In the genomic region with DNA sequence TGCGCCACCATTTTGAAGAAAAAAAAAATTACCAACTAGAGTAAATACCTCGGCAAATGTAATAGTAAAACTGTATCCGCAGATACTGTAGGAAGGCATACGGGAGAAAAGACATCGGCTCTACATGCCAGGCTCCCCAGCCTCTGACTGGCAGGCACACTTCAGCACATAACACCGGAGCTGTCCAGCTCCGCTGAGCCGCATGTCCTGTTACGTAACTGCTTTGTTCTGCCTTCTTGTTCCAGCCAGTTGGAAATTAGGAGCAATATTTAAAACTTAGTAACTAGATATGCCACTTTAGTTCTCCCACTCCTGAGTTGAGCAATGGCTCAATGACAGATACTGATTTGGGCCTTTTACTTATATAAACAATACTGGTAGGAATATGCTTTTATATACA, we compare ENCODE assay signal across 23 mouse cellular contexts. TPM values are rescaled to one million over a fixed set of nuclear protein-coding genes. Genes with fewer than 3 reads are reported as not detected.
DNase-seq lines count a peak whose midpoint lies in the region; ATAC-seq and TF ChIP-seq lines count a peak whose summit lies in the region.
"Had no signal": no experiment of that assay in that cellular context is flagged by ENCODE, and none has a peak within 500 bp of the region (broad histone marks: within the 10 kb centered on the region; RNA-seq: fewer than 3 reads in every experiment).

No protein-coding gene starts in this region.

- H3ac ChIP-seq in myocyte (ENCODE audit: control insufficient read depth, insufficient read length): no peak overlapping the region

- no peaks in the 10 kb centered on the region for H3K27me3 ChIP-seq in heart, embryonic 12.5 days (replicated peaks)
- no peaks in the 10 kb centered on the region for H3K27me3 ChIP-seq in lung, embryonic 14.5 days (ENCODE audit: insufficient read depth, low read length)
- H3K27me3 ChIP-seq in myocyte (ENCODE audit: control insufficient read depth, insufficient read depth, insufficient read length): no peaks in the 10 kb centered on the region
- H3K27me3 ChIP-seq: embryonic facial prominence, embryonic 12.5 days; forebrain, embryonic 12.5 days; heart, embryonic 15.5 days; hindbrain, embryonic 13.5 days; Patski had no signal

- TF ChIP-seq CTCF in lung, embryonic 14.5 days (IDR thresholded peaks at IDR 0.05; ENCODE audit: low read depth): no peak
- no peak for TF ChIP-seq CTCF in lung, adult 2 months (IDR thresholded peaks at IDR 0.05; ENCODE audit: insufficient read depth, low read length)

- H3K36me3 ChIP-seq in heart, embryonic 12.5 days: no peaks in the 10 kb centered on the region
- no peaks in the 10 kb centered on the region for H3K36me3 ChIP-seq in lung, embryonic 14.5 days (ENCODE audit: insufficient read depth)
- H3K36me3 ChIP-seq in myocyte (ENCODE audit: control insufficient read depth, insufficient read depth): no peaks in the 10 kb centered on the region
- H3K36me3 ChIP-seq: embryonic facial prominence, embryonic 12.5 days; forebrain, embryonic 12.5 days; heart, embryonic 15.5 days; hindbrain, embryonic 13.5 days had no signal

- TF ChIP-seq POLR2A in lung, adult 2 months (IDR thresholded peaks at IDR 0.05; ENCODE audit: borderline replicate concordance, extremely low read depth, low read depth, low read length): no peak
- no peak for TF ChIP-seq POLR2A in myocyte (IDR thresholded peaks at IDR 0.05; ENCODE audit: insufficient read length, low read depth)

- no peak for ATAC-seq in heart, embryonic 12.5 days (ENCODE audit: insufficient number of reproducible peaks, low FRiP score)
- ATAC-seq in lung, embryonic 14.5 days (ENCODE audit: insufficient read depth): no peak
- ATAC-seq: activated CD4-positive, CD25-positive, alpha-beta regulatory T cell, adult 4 months; forebrain, embryonic 16.5 days; hindbrain, postnatal 0 days; Patski had no signal

- H3K9ac ChIP-seq in heart, embryonic 12.5 days: no peak overlapping the region
- H3K9ac ChIP-seq in lung, embryonic 14.5 days: no peak overlapping the region
- H3K9ac ChIP-seq: embryonic facial prominence, embryonic 12.5 days; forebrain, embryonic 12.5 days; heart, embryonic 15.5 days; hindbrain, embryonic 13.5 days had no signal

- H3K79me2 ChIP-seq in myocyte (ENCODE audit: control insufficient read depth, insufficient read depth): no peaks in the 10 kb centered on the region

- DNase-seq in heart, adult 11 months: peak; percentile 93
- DNase-seq in lung, embryonic 14.5 days: peak; percentile 51
- DNase-seq in lung, adult 2 months: no peak
- DNase-seq in NIH3T3 (ENCODE audit: low read depth): peak; percentile 62
- DNase-seq in gastrocnemius, adult 18-20 months (ENCODE audit: low spot score): no peak
- DNase-seq: adrenal gland, adult 2 months; adrenal gland, postnatal 25 days; cerebellum, adult 8-10 months; cerebellum, postnatal 14 days; embryo, embryonic 11 days; gastrocnemius, postnatal 14 days; heart, postnatal 14 days had no signal

- no peak overlapping the region for H3K4me2 ChIP-seq in heart, embryonic 12.5 days
- H3K4me2 ChIP-seq in lung, embryonic 14.5 days: no peak overlapping the region
- no peak overlapping the region for H3K4me2 ChIP-seq in myocyte (ENCODE audit: low read depth)
- H3K4me2 ChIP-seq: embryonic facial prominence, embryonic 12.5 days; forebrain, embryonic 12.5 days; heart, embryonic 15.5 days; hindbrain, embryonic 13.5 days had no signal

- no peak overlapping the region for H3K4me3 ChIP-seq in heart, embryonic 12.5 days
- H3K4me3 ChIP-seq in lung, embryonic 14.5 days (ENCODE audit: low read depth, low read length): no peak overlapping the region
- H3K4me3 ChIP-seq in lung, adult 2 months (replicated peaks; ENCODE audit: extremely low read depth, low read depth, low read length): no peak overlapping the region
- H3K4me3 ChIP-seq in myocyte: no peak overlapping the region
- H3K4me3 ChIP-seq: embryonic facial prominence, embryonic 12.5 days; forebrain, embryonic 12.5 days; heart, embryonic 10.5 days; heart, embryonic 15.5 days; hindbrain, embryonic 13.5 days had no signal

- no peak overlapping the region for H3K27ac ChIP-seq in heart, embryonic 12.5 days (ENCODE audit: poor library complexity, severe bottlenecking)
- no peak overlapping the region for H3K27ac ChIP-seq in lung, embryonic 14.5 days (ENCODE audit: low read depth)
- H3K27ac ChIP-seq: embryonic facial prominence, embryonic 12.5 days; forebrain, embryonic 12.5 days; heart, embryonic 10.5 days; heart, embryonic 15.5 days; hindbrain, embryonic 13.5 days; hindbrain, postnatal 0 days had no signal

- H3K4me1 ChIP-seq in heart, embryonic 12.5 days (replicated peaks): 0 out of 2 replicates have a peak, but pooled peaks cover 3% of the 10 kb centered on the region
- no peaks in the 10 kb centered on the region for H3K4me1 ChIP-seq in lung, embryonic 14.5 days (ENCODE audit: insufficient read depth)
- no peaks in the 10 kb centered on the region for H3K4me1 ChIP-seq in lung, adult 2 months (ENCODE audit: control insufficient read depth, insufficient read depth, low read length)
- H3K4me1 ChIP-seq: embryonic facial prominence, embryonic 12.5 days; forebrain, embryonic 12.5 days; hindbrain, embryonic 13.5 days had no signal

- 81% methylated on average over 9 of the region's 9 CpGs for WGBS in heart, embryonic 12.5 days
- WGBS in lung, embryonic 14.5 days: 77% methylated on average over 9 of the region's 9 CpGs
- 72% methylated on average over 9 of the region's 9 CpGs for WGBS in lung, adult 2 months

- peaks cover 3% of the 10 kb centered on the region for H3K9me3 ChIP-seq in heart, embryonic 12.5 days (replicated peaks)
- no peaks in the 10 kb centered on the region for H3K9me3 ChIP-seq in lung, embryonic 14.5 days (ENCODE audit: low read depth, low read length)
- H3K9me3 ChIP-seq: embryonic facial prominence, embryonic 12.5 days; heart, embryonic 10.5 days; heart, embryonic 15.5 days; hindbrain, embryonic 13.5 days had no signal

TF ChIP-seq in myocyte, 11 proteins besides CTCF, POLR2A, EP300 and RAD21:
- no peak for TF ChIP-seq MYOG (IDR thresholded peaks at IDR 0.05; ENCODE audit: control insufficient read depth in 1 of 3, insufficient read depth in 1 of 3, insufficient read length in 2 of 3, low read depth in 2 of 3)
- peak; percentile 61 for TF ChIP-seq REST (IDR thresholded peaks at IDR 0.05; ENCODE audit: insufficient read depth, insufficient read length)
- no peak for TF ChIP-seq TCF3 (IDR thresholded peaks at IDR 0.05; ENCODE audit: insufficient read length, low read depth)

RNA-seq across cellular contexts. Expression of a gene that starts 48.4 kb away (rescaled TPM):
- polyA plus RNA-seq in heart, embryonic 12.5 days (2016; fragmentation: Nextera tagmentation; extraction: Ambion mirVana): 8.0 and 10.5 TPM in 2 replicates
- 15.6 TPM in 2 replicates for polyA plus RNA-seq in lung, embryonic 14.5 days (2014; fragmentation: Nextera tagmentation; extraction: Ambion mirVana)
- polyA plus RNA-seq in lung, adult 2 months (2012; rRNA removed): 21.0 and 21.8 TPM in 2 replicates
- 9.5 TPM for polyA plus RNA-seq in myocyte (2012; fragmentation: generic; extraction: Trizol)
- 10 to 100 TPM in 1 of 2 experiments, 1 to 10 TPM in 1; 9.5 to 11.3 TPM for total RNA-seq in gastrocnemius, adult 18-20 months (2021)

Comparison
In these comparisons a context has a peak if more than half of its experiments do, and no peak if none do; other contexts are left out.
1. DNase-seq: peak in heart, adult 11 months (single experiment), lung, embryonic 14.5 days (single experiment) and NIH3T3 (single experiment); none in lung, adult 2 months (single experiment) and gastrocnemius, adult 18-20 months (single experiment).